Mouse (Mus musculus) liver, embryonic 14.5 days (tissue): ENCODE data around the gene Gm17268. TPM values are rescaled to one million over a fixed set of nuclear protein-coding genes. Genes with fewer than 3 reads are reported as not detected.

ENCODE experiments used
- ATAC-seq: fragments of 200-750 bp; cut with Nextera tagmentation; 2 replicates; pipeline ENCODE4 v1.8.0; 2017; ENCODE audit warnings: moderate number of reproducible peaks, mild to moderate bottlenecking, moderate library complexity; ENCODE audit not compliant: insufficient read depth
- DNase-seq, 3 experiments: peaks; one replicate each; pipeline ENCODE4 v3.0.0-alpha.2; 2012 to 2013; ENCODE audit warnings: low read depth in 3 of 3, low spot score in 3 of 3
- H3K27ac ChIP-seq: fragments of 300-500 bp; sonication (generic); 2 replicates; pipeline ENCODE4 v1.5.1; 2014; ENCODE audit warnings: moderate library complexity, mild to moderate bottlenecking, control low read depth, inconsistent platforms
- H3K27me3 ChIP-seq: fragments of 300-500 bp; sonication (generic); 2 replicates; pipeline ENCODE4 v1.6.1; 2014; ENCODE audit warnings: mild to moderate bottlenecking, low read length, moderate library complexity; ENCODE audit not compliant: control insufficient read depth, insufficient read depth
- H3K36me3 ChIP-seq: fragments of 300-500 bp; sonication (generic); replicated peaks from 2 replicates; pipeline ENCODE4 v1.6.1; 2014; ENCODE audit warnings: low read depth; ENCODE audit not compliant: control insufficient read depth, insufficient read depth
- H3K4me1 ChIP-seq, 2 experiments: fragments of 200-500 bp in 1 of 2; fragments of 300-500 bp in 1 of 2; sonication (generic) in 1 of 2; replicated peaks; 2 replicates each; pipeline ENCODE4 v1.6.1; 2012 to 2014; ENCODE audit warnings: antibody characterized with exemption in 1 of 2, inconsistent platforms in 1 of 2, low read length in 1 of 2; ENCODE audit not compliant: control insufficient read depth in 2 of 2, insufficient read depth in 2 of 2
- H3K4me2 ChIP-seq: fragments of 300-500 bp; sonication (generic); 2 replicates; pipeline ENCODE4 v1.6.1; 2014; ENCODE audit warnings: low read depth, mild to moderate bottlenecking, control low read depth, moderate library complexity
- H3K4me3 ChIP-seq, 2 experiments: fragments of 200-500 bp in 1 of 2; fragments of 300-500 bp in 1 of 2; sonication (generic) in 1 of 2; 2 replicates each; pipeline ENCODE4 v1.5.1; 2012 to 2014; ENCODE audit warnings: low read depth in 2 of 2, low read length in 2 of 2, mild to moderate bottlenecking in 2 of 2, control low read depth in 1 of 2, inconsistent platforms in 1 of 2, moderate library complexity in 1 of 2; ENCODE audit not compliant: insufficient read depth in 1 of 2
- H3K9ac ChIP-seq: fragments of 300-500 bp; sonication (generic); replicated peaks from 2 replicates; pipeline ENCODE4 v1.6.1; 2014; ENCODE audit warnings: mild to moderate bottlenecking, control low read depth, moderate library complexity
- H3K9me3 ChIP-seq: fragments of 300-500 bp; sonication (generic); 2 replicates; pipeline ENCODE4 v1.6.1; 2016; ENCODE audit warnings: low read length, mixed read lengths; ENCODE audit not compliant: control insufficient read depth
- CTCF ChIP-seq: IDR thresholded peaks from 2 replicates; pipeline ENCODE4 v1.5.1; 2016; ENCODE audit warnings: antibody characterized with exemption, low read depth, control low read depth
- EP300 ChIP-seq: IDR thresholded peaks from 2 replicates; pipeline ENCODE4 v1.6.1; 2016; ENCODE audit warnings: antibody characterized with exemption, low read depth
- WGBS: fragments of 180-500 bp; shearing (Covaris S2); extraction: QIAGEN DNeasy Blood & Tissue Kit; methylation state at CpG from one replicate; pipeline ENCODE4 v1.1.7; 2014; ENCODE audit not compliant: insufficient replicate concordance; 5-methylcytosine and 5-hydroxymethylcytosine counted together
- polyA plus RNA-seq, 2 experiments: library from polyadenylated mRNA; depleted of rRNA in 1 of 2; stranded (reverse) in 1 of 2; unstranded in 1 of 2; fragments of >200 nt; fragmentation: Nextera tagmentation in 1 of 2; extraction: Ambion mirVana in 1 of 2; gene quantifications; 2 replicates each; pipeline versions ENCODE4 v1.2.1 to v1.2.3; 2012 to 2014

Gm17268 gene
- not detected in 2 replicates for polyA plus RNA-seq (2012; rRNA removed)
- not detected in 2 replicates for polyA plus RNA-seq (2014; fragmentation: Nextera tagmentation; extraction: Ambion mirVana)

DNA sequence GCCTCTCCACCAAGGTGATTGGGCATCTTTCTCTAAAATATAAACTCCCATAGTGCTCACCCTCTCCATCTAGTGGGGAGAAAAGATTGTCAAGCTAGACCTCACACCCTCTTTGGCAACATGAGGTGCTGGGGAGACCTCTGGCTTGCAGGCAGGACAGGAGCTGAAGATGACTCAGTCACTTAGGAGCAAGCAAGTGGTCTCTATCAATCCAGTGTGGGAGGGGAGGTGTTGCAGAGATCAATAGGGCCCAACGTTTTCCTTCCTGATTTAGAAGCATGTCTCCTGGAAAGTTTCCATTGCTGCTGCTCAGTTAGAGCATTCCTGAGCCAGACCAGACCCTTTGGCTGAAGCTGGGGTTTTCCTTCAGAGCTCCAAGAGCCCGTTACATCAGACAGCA lies at the start of gene Gm17268:
Gene Gm17268, minus strand, starts transcription at position 28 of the 400 bp plus-strand sequence.
- H3K9me3 ChIP-seq: no peaks in the 10 kb centered on the region
- H3K27me3 ChIP-seq: no peaks in the 10 kb centered on the region
- ATAC-seq (no peak), DNase-seq (no peak)
- H3K4me1 ChIP-seq: no peaks in the 10 kb centered on the region; a peak in 1 of 4 replicates
- no peak within 1 kb of the TSS for H3K27ac ChIP-seq
- no peak within 1 kb of the TSS for H3K4me3 ChIP-seq
- TF ChIP-seq CTCF (peak; percentile 14; the same call in 1 of the 2 replicates), EP300 (no peak)
- 22% methylated on average over 2 of the region's 2 CpGs for WGBS
- no peak within 1 kb of the TSS for H3K9ac ChIP-seq
- H3K36me3 ChIP-seq: no peaks in the 10 kb centered on the region
- no peak within 1 kb of the TSS for H3K4me2 ChIP-seq

DNA sequence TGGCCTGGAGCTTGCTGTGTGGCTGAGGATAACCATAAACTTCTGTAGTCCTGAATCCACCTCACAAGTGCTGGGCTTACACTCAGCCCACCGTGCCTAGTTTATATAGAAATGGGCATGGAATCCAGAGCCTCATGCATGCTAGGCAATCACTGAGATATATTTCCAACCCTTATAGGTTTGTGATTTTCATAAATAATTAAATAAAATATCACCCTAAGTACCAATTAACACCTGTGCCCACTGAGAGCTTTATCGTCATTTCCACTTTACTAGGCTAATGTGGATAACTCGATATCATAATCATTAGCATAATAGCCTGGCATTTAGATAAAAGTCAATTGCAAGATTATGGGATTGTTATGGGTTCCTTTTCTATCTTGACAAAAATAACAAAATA lies 46.0 kb upstream of the Gm17268 start:
- no peak for TF ChIP-seq CTCF
- TF ChIP-seq EP300: no peak
- Histone ChIP-seq H3K9me3 (no peaks in the 10 kb centered on the region), H3K4me3 (no peak overlapping the region), H3K4me2 (no peak overlapping the region), H3K27ac (no peak overlapping the region), H3K9ac (no peak overlapping the region), H3K27me3 (no peaks in the 10 kb centered on the region), H3K36me3 (no peaks in the 10 kb centered on the region), H3K4me1 (no peaks in the 10 kb centered on the region)
- 68% methylated on average over 3 of the region's 3 CpGs for WGBS
- DNase-seq (no peak), ATAC-seq (no peak)

DNA sequence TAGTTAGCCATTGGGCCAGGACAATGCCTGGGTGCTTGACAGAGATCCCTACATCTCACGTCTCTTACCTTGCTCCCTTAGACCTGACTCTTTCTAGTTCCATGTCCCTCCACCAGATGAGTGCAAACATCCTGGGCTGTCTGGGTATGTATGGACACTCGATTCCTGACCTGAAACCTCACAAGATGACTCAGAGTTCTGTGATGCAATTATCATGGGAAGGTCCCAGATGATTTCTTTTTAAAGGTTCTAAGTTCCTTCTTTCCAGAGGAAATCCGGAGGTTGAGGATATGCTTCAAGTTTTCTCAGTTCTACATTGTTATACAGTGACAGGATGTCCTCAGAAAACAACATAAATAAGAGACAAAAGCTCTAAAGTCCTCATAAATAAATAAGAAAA lies 42.5 kb upstream of the Gm17268 start:
- ATAC-seq (no peak), DNase-seq (no peak)
- WGBS: 41% methylated on average over 3 of the region's 3 CpGs

DNA sequence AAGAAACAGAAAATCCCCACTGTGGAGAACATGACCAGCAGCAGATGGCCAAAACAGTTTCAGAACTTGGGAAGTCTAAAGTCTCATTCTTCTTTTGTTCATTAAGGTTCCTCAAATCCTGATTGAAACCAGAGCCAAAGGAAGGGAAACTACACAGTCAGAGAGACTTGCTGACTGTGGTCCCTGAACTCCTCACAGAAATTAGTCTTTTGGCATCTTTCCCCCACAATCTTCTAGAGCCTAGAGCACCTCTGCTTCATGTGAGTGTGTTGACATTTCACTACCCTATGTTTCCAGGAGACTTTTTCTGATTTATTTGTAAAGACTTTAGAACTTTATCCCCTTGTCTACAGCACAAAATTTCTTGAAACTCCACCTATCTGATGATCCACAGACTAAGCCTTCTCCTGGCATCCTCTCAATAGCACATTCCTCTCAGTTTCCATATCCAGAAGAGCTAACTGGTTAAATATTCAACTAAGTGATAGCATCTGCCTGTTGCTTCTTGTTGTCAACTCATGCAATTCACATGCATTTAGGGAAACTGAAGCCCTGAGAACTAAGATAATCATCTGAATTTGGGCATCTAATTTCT lies 39.9 kb upstream of the Gm17268 start:
- Histone ChIP-seq H3K4me2 (no peak overlapping the region), H3K4me3 (no peak overlapping the region), H3K9me3 (no peaks in the 10 kb centered on the region), H3K27me3 (no peaks in the 10 kb centered on the region), H3K4me1 (no peaks in the 10 kb centered on the region), H3K27ac (no peak overlapping the region), H3K36me3 (no peaks in the 10 kb centered on the region), H3K9ac (no peak overlapping the region)
- TF ChIP-seq EP300: no peak
- TF ChIP-seq CTCF: no peak
- no peak for DNase-seq
- no peak for ATAC-seq

More for the DNA sequence above, 42.5 kb upstream of the Gm17268 start:
- Histone ChIP-seq H3K27ac (no peak overlapping the region), H3K4me2 (no peak overlapping the region), H3K9me3 (no peaks in the 10 kb centered on the region), H3K9ac (no peak overlapping the region), H3K4me1 (no peaks in the 10 kb centered on the region), H3K27me3 (no peaks in the 10 kb centered on the region), H3K36me3 (no peaks in the 10 kb centered on the region), H3K4me3 (no peak overlapping the region)
- no peak for TF ChIP-seq CTCF
- no peak for TF ChIP-seq EP300

DNA sequence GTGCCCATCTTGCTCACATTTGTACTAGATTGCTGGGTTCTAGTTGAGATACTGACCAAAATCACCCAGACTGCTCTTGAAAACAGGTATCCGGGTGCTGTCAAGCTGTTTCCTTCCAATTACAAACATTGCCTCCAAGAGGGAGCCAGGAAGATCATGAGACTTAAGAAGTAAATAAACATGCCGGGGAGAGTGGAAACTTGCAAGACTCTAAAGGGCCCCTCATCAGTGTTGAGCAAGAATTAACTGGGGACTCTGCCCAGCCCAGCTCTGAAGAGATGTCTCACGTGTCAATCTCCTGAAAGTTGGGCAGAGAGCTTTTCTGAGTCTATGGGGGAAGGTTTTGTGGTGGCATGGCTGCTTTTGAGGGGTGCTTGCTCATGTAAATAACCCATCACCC lies 38.7 kb upstream of the Gm17268 start:
- TF ChIP-seq EP300 (no peak), CTCF (no peak)
- no peaks in the 10 kb centered on the region for H3K27me3 ChIP-seq
- no peak for DNase-seq
- no peak for ATAC-seq
- H3K36me3 ChIP-seq: no peaks in the 10 kb centered on the region
- H3K4me2 ChIP-seq: no peak overlapping the region
- H3K4me1 ChIP-seq: no peaks in the 10 kb centered on the region
- no peak overlapping the region for H3K27ac ChIP-seq
- H3K9me3 ChIP-seq: no peaks in the 10 kb centered on the region
- 32% methylated on average over 3 of the region's 3 CpGs for WGBS
- no peak overlapping the region for H3K9ac ChIP-seq
- no peak overlapping the region for H3K4me3 ChIP-seq
